ENCODE assay signal across 8 mouse cellular contexts in genomic region chr13:40723598-40723920, GRCm38 (mm10). TPM values are rescaled to one million over a fixed set of nuclear protein-coding genes. Genes with fewer than 3 reads are reported as not detected.
DNase-seq lines count a peak whose midpoint lies in the region; ATAC-seq and TF ChIP-seq lines count a peak whose summit lies in the region.

No protein-coding gene starts in this region.

- ATAC-seq in embryonic facial prominence, embryonic 14.5 days (ENCODE audit: low read depth) = no peak
- ATAC-seq in intestine, postnatal 0 days = no peak
- no peak for ATAC-seq in neural tube, embryonic 13.5 days (ENCODE audit: low read depth)

- H3K4me2 ChIP-seq in embryonic facial prominence, embryonic 14.5 days (ENCODE audit: low read depth, low read length) = peak overlapping the region; percentile 82
- H3K4me2 ChIP-seq in intestine, postnatal 0 days (replicated peaks; ENCODE audit: low read depth) = peak overlapping the region; percentile 75
- H3K4me2 ChIP-seq in neural tube, embryonic 13.5 days = peak overlapping the region; percentile 82

- peak overlapping the region; percentile 47 for H3K4me3 ChIP-seq in left cerebral cortex, adult 2 months
- H3K4me3 ChIP-seq in embryonic facial prominence, embryonic 14.5 days (ENCODE audit: low read depth, low read length) = peak overlapping the region; percentile 57
- H3K4me3 ChIP-seq in intestine, postnatal 0 days (ENCODE audit: low read depth, low read length) = peak overlapping the region; percentile 45
- H3K4me3 ChIP-seq in neural tube, embryonic 13.5 days = peak overlapping the region; percentile 53

- H3K4me1 ChIP-seq in embryonic facial prominence, embryonic 14.5 days (ENCODE audit: control insufficient read depth, insufficient read depth, low read length) = peaks cover 3% of the 10 kb centered on the region; the same call in 1 of the 2 replicates
- no peaks in the 10 kb centered on the region; the same call in 1 of the 2 replicates for H3K4me1 ChIP-seq in intestine, postnatal 0 days (replicated peaks; ENCODE audit: control insufficient read depth, insufficient read depth, low read length)
- peaks cover 26% of the 10 kb centered on the region for H3K4me1 ChIP-seq in neural tube, embryonic 13.5 days (replicated peaks)

- H3K36me3 ChIP-seq in embryonic facial prominence, embryonic 14.5 days (ENCODE audit: control insufficient read depth, insufficient read depth, low read length) = no peaks in the 10 kb centered on the region
- no peaks in the 10 kb centered on the region for H3K36me3 ChIP-seq in intestine, postnatal 0 days (ENCODE audit: control insufficient read depth, insufficient read depth)
- H3K36me3 ChIP-seq in neural tube, embryonic 13.5 days = no peaks in the 10 kb centered on the region

- TF ChIP-seq CTCF in left cerebral cortex, adult 2 months (IDR thresholded peaks at IDR 0.05) = no peak
- no peak for TF ChIP-seq CTCF in intestine, postnatal 0 days (IDR thresholded peaks at IDR 0.05; ENCODE audit: low read depth)

- H3K9me3 ChIP-seq in embryonic facial prominence, embryonic 14.5 days (ENCODE audit: control insufficient read depth, low read length) = no peaks in the 10 kb centered on the region
- no peaks in the 10 kb centered on the region for H3K9me3 ChIP-seq in intestine, postnatal 0 days (ENCODE audit: control insufficient read depth)
- no peaks in the 10 kb centered on the region for H3K9me3 ChIP-seq in neural tube, embryonic 13.5 days

- intact Hi-C loops in left cerebral cortex, adult 2 months (cut with DNase I) = no loop called here
- intact Hi-C loops in left cerebral cortex, postnatal 36 days (cut with DNase I) = no loop called here
- intact Hi-C loops in left cerebral cortex, postnatal 25 days (cut with DNase I) = no loop called here

- H3K9ac ChIP-seq in embryonic facial prominence, embryonic 14.5 days (ENCODE audit: low read depth, low read length) = peak overlapping the region; percentile 57
- H3K9ac ChIP-seq in intestine, postnatal 0 days (ENCODE audit: low read depth, low read length) = no peak overlapping the region
- H3K9ac ChIP-seq in neural tube, embryonic 13.5 days = peak overlapping the region; percentile 75

- H3K27me3 ChIP-seq in embryonic facial prominence, embryonic 14.5 days (replicated peaks; ENCODE audit: control insufficient read depth, insufficient read depth, low read length) = peaks cover 71% of the 10 kb centered on the region
- H3K27me3 ChIP-seq in intestine, postnatal 0 days (replicated peaks; ENCODE audit: control insufficient read depth, insufficient read depth, low read length) = peaks cover 88% of the 10 kb centered on the region
- H3K27me3 ChIP-seq in neural tube, embryonic 13.5 days = peaks cover 81% of the 10 kb centered on the region

- DNase-seq in left cerebral cortex, adult 2 months (ENCODE audit: extremely low spot score in 1 of 2, low spot score in 2 of 2) = no peak
- no peak for DNase-seq in left cerebral cortex, postnatal 36 days (ENCODE audit: low spot score in 2 of 2)
- no peak for DNase-seq in embryonic facial prominence, embryonic 14.5 days (ENCODE audit: low spot score)
- no peak for DNase-seq in right cerebral cortex, postnatal 4 days
- no peak for DNase-seq in left cerebral cortex, postnatal 25 days (ENCODE audit: low spot score in 2 of 2)
- no peak for DNase-seq in cerebellum, adult 9-10 months

- WGBS in embryonic facial prominence, embryonic 14.5 days = 13% methylated on average over 5 of the region's 5 CpGs
- 21% methylated on average over 5 of the region's 5 CpGs for WGBS in intestine, postnatal 0 days
- 4% methylated on average over 5 of the region's 5 CpGs for WGBS in neural tube, embryonic 13.5 days

- no peak overlapping the region for H3K27ac ChIP-seq in left cerebral cortex, adult 2 months
- H3K27ac ChIP-seq in embryonic facial prominence, embryonic 14.5 days (replicated peaks; ENCODE audit: low read depth, low read length) = peak overlapping the region; percentile 63
- no peak overlapping the region for H3K27ac ChIP-seq in intestine, postnatal 0 days (ENCODE audit: low read depth, low read length)
- H3K27ac ChIP-seq in neural tube, embryonic 13.5 days (replicated peaks) = peak overlapping the region; percentile 93

RNA-seq across cellular contexts. Expression of gene Tfap2a, which starts 14.6 kb away (rescaled TPM):
- total RNA-seq in left cerebral cortex, adult 2 months (2021) = 1 to 10 TPM in 1 of 2 experiments, under 1 TPM in 1; 0.68 to 1.0 TPM
- under 1 TPM; 0.45 to 0.62 TPM for total RNA-seq in left cerebral cortex, postnatal 36 days (2021)
- polyA plus RNA-seq in embryonic facial prominence, embryonic 14.5 days (2014; fragmentation: Nextera tagmentation; extraction: Ambion mirVana) = 4.6 and 5.0 TPM in 2 replicates
- 0.04 and 0.07 TPM in 2 replicates for polyA plus RNA-seq in intestine, postnatal 0 days (2015; fragmentation: Nextera tagmentation; extraction: Ambion mirVana)
- polyA plus RNA-seq in neural tube, embryonic 13.5 days (2015; fragmentation: Nextera tagmentation; extraction: Ambion mirVana) = 11.6 and 13.7 TPM in 2 replicates
- under 1 TPM; 0.50 to 0.57 TPM for total RNA-seq in left cerebral cortex, postnatal 25 days (2021)

Comparison
In these comparisons a context has a peak if more than half of its experiments do, and no peak if none do; other contexts are left out.
1. H3K27ac ChIP-seq: peak in embryonic facial prominence, embryonic 14.5 days (single experiment) and neural tube, embryonic 13.5 days (single experiment); none in left cerebral cortex, adult 2 months (single experiment) and intestine, postnatal 0 days (single experiment).
2. Peak in every context shown above with its lines, with median percentiles within 50 percentile points of each other: H3K4me3 ChIP-seq and H3K4me2 ChIP-seq.